Comparison of ENCODE assay signal across 18 mouse cellular contexts in the genomic region with DNA sequence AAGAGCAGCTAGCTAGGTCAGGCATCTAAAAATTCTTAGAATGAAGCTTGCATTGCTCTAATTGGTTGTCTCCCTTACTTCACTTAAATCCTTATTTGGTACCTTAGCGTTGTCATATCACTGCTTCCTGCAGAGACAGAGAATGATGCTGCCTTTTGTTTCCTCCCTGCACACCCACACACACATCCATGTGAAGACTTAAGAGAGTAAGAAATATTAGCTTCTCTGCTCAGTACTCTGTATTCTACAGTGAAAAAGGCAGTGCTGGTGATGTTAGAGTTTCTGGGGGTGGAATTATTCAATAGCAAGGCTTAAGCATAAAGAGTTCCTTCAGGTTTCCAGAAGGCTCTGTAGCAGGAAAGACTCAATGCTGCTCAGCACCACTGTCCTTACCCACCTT.
DNase-seq lines count a peak whose midpoint lies in the region; ATAC-seq lines count a peak whose summit lies in the region.
"Had no signal": no experiment of that assay in that cellular context is flagged by ENCODE, and none has a peak within 500 bp of the region (broad histone marks: within the 10 kb centered on the region; RNA-seq: fewer than 3 reads in every experiment).

No protein-coding gene starts in this region.

- DNase-seq in frontal cortex, postnatal 25 days (ENCODE audit: low spot score in 2 of 2), result no peak
- peak; percentile 5 to 7 for DNase-seq in left cerebral cortex, postnatal 14 days (ENCODE audit: low spot score in 2 of 2)
- no peak for DNase-seq in left cerebral cortex, postnatal 36 days (ENCODE audit: low spot score in 2 of 2)
- DNase-seq in brain, adult 2 months (ENCODE audit: low read depth, low spot score), result peak; percentile 77
- no peak for DNase-seq in Muller cell, postnatal 12 days (ENCODE audit: inconsistent ontology term)
- DNase-seq: adrenal gland, adult 2 months; adrenal gland, postnatal 14 days; B cell, adult 2 months; cerebellum, adult 11-12 months; cerebellum, adult 8-10 months; cerebellum, postnatal 10 days; cerebellum, postnatal 36 days; embryo, embryonic 11 days; gastrocnemius, adult 2 months; gastrocnemius, postnatal 14 days had no signal

- intact Hi-C loops in left cerebral cortex, postnatal 14 days (cut with DNase I), result no loop called here
- intact Hi-C loops in left cerebral cortex, postnatal 36 days (cut with DNase I), result no loop called here

- peak; percentile 65; the same call in 1 of the 2 replicates for ATAC-seq in frontal cortex, adult (ENCODE audit: low TSS enrichment)
- ATAC-seq: forebrain, embryonic 13.5 days; forebrain, embryonic 16.5 days had no signal

Comparison
In these comparisons a context has a peak if more than half of its experiments do, and no peak if none do; other contexts are left out.
1. DNase-seq: peak in left cerebral cortex, postnatal 14 days (2 of 2) and brain, adult 2 months (single experiment); none in frontal cortex, postnatal 25 days (0 of 2), left cerebral cortex, postnatal 36 days (0 of 2) and Muller cell, postnatal 12 days (single experiment).